In genomic region chr9:43102931-43103330, GRCm38 (mm10) we compare ENCODE assay signal across 8 mouse cellular contexts. TPM values are rescaled to one million over a fixed set of nuclear protein-coding genes. Genes with fewer than 3 reads are reported as not detected.
DNase-seq lines count a peak whose midpoint lies in the region; ATAC-seq lines count a peak whose summit lies in the region.

No protein-coding gene starts in this region.

- H3K27ac ChIP-seq in heart, embryonic 13.5 days (replicated peaks): peak overlapping the region; percentile 86
- no peak overlapping the region for H3K27ac ChIP-seq in embryonic facial prominence, embryonic 10.5 days (replicated peaks)
- no peak overlapping the region for H3K27ac ChIP-seq in hindbrain, embryonic 15.5 days (replicated peaks)
- H3K27ac ChIP-seq in midbrain, embryonic 14.5 days (replicated peaks; ENCODE audit: low read depth, low read length): no peak overlapping the region

- H3K9me3 ChIP-seq in heart, embryonic 13.5 days: no peaks in the 10 kb centered on the region
- H3K9me3 ChIP-seq in embryonic facial prominence, embryonic 10.5 days: no peaks in the 10 kb centered on the region
- H3K9me3 ChIP-seq in hindbrain, embryonic 15.5 days: no peaks in the 10 kb centered on the region
- no peaks in the 10 kb centered on the region for H3K9me3 ChIP-seq in midbrain, embryonic 14.5 days (ENCODE audit: control insufficient read depth, low read length)

- H3K9ac ChIP-seq in heart, embryonic 13.5 days: peak overlapping the region; percentile 71
- H3K9ac ChIP-seq in hindbrain, embryonic 15.5 days: 0 out of 2 replicates have a peak overlapping the region, but pooled peaks have one; percentile 1
- H3K9ac ChIP-seq in midbrain, embryonic 14.5 days (replicated peaks; ENCODE audit: low read length): no peak overlapping the region

- no peaks in the 10 kb centered on the region for H3K27me3 ChIP-seq in heart, embryonic 13.5 days (replicated peaks)
- H3K27me3 ChIP-seq in embryonic facial prominence, embryonic 10.5 days (replicated peaks; ENCODE audit: low read depth, poor library complexity, severe bottlenecking): no peaks in the 10 kb centered on the region
- no peaks in the 10 kb centered on the region for H3K27me3 ChIP-seq in hindbrain, embryonic 15.5 days
- no peaks in the 10 kb centered on the region for H3K27me3 ChIP-seq in midbrain, embryonic 14.5 days (ENCODE audit: control insufficient read depth, insufficient read depth, low read length)

- 82% methylated on average over 2 of the region's 2 CpGs for WGBS in heart, embryonic 13.5 days
- WGBS in embryonic facial prominence, embryonic 10.5 days: 87% methylated on average over 2 of the region's 2 CpGs
- 83% methylated on average over 2 of the region's 2 CpGs for WGBS in hindbrain, embryonic 15.5 days
- 88% methylated on average over 2 of the region's 2 CpGs for WGBS in midbrain, embryonic 14.5 days

- H3K36me3 ChIP-seq in heart, embryonic 13.5 days: 0 out of 2 replicates have a peak, but pooled peaks cover 3% of the 10 kb centered on the region
- H3K36me3 ChIP-seq in embryonic facial prominence, embryonic 10.5 days (replicated peaks): 0 out of 2 replicates have a peak, but pooled peaks cover 5% of the 10 kb centered on the region
- H3K36me3 ChIP-seq in hindbrain, embryonic 15.5 days: no peaks in the 10 kb centered on the region
- no peaks in the 10 kb centered on the region for H3K36me3 ChIP-seq in midbrain, embryonic 14.5 days (ENCODE audit: control insufficient read depth, insufficient read depth, low read length)

- H3K4me3 ChIP-seq in heart, embryonic 13.5 days: peak overlapping the region; percentile 94
- H3K4me3 ChIP-seq in embryonic facial prominence, embryonic 10.5 days: peak overlapping the region; percentile 84
- no peak overlapping the region for H3K4me3 ChIP-seq in hindbrain, embryonic 15.5 days
- no peak overlapping the region for H3K4me3 ChIP-seq in midbrain, embryonic 14.5 days (replicated peaks; ENCODE audit: low read depth, low read length)

- H3K4me1 ChIP-seq in heart, embryonic 13.5 days: peaks cover 57% of the 10 kb centered on the region
- H3K4me1 ChIP-seq in embryonic facial prominence, embryonic 10.5 days: peaks cover 43% of the 10 kb centered on the region
- peaks cover 49% of the 10 kb centered on the region for H3K4me1 ChIP-seq in hindbrain, embryonic 15.5 days (replicated peaks)
- peaks cover 25% of the 10 kb centered on the region for H3K4me1 ChIP-seq in midbrain, embryonic 14.5 days (ENCODE audit: control insufficient read depth, insufficient read depth, low read length)

- peak overlapping the region; percentile 84 for H3K4me2 ChIP-seq in heart, embryonic 13.5 days
- peak overlapping the region; percentile 83 for H3K4me2 ChIP-seq in hindbrain, embryonic 15.5 days
- peak overlapping the region; percentile 92 for H3K4me2 ChIP-seq in midbrain, embryonic 14.5 days (ENCODE audit: low read length)

- no peak for DNase-seq in heart, postnatal 14 days
- no peak for DNase-seq in embryonic facial prominence, embryonic 10.5 days (ENCODE audit: low spot score)
- no peak for DNase-seq in midbrain, embryonic 14.5 days
- no peak for DNase-seq in thymus, postnatal 14 days
- DNase-seq in cerebellum, adult 11 months: no peak
- DNase-seq in testis, postnatal 10 days (ENCODE audit: low spot score): no peak

- no peak for ATAC-seq in heart, embryonic 13.5 days (ENCODE audit: extremely low read depth, insufficient number of reproducible peaks, low FRiP score, low TSS enrichment)
- no peak for ATAC-seq in hindbrain, embryonic 15.5 days (ENCODE audit: low FRiP score, low read depth)
- ATAC-seq in midbrain, embryonic 14.5 days (ENCODE audit: low FRiP score, low TSS enrichment): no peak

- intact Hi-C loops in heart, postnatal 14 days (cut with DNase I): no loop called here

RNA-seq across cellular contexts. Expression of gene Arhgef12, which starts 4.1 kb away (rescaled TPM):
- polyA plus RNA-seq in heart, embryonic 13.5 days (2015; fragmentation: Nextera tagmentation; extraction: Ambion mirVana): 9.2 and 9.7 TPM in 2 replicates
- total RNA-seq in heart, postnatal 14 days (2021): 100 to 1,000 TPM; 154 to 163 TPM
- polyA plus RNA-seq in embryonic facial prominence, embryonic 10.5 days (2016; fragmentation: Nextera tagmentation; extraction: Ambion mirVana): 9.1 and 9.3 TPM in 2 replicates
- polyA plus RNA-seq in hindbrain, embryonic 15.5 days (2015; fragmentation: Nextera tagmentation; extraction: Ambion mirVana): 18.5 and 20.3 TPM in 2 replicates
- polyA plus RNA-seq in midbrain, embryonic 14.5 days (2014; fragmentation: Nextera tagmentation; extraction: Ambion mirVana): 34.8 and 38.6 TPM in 2 replicates

RNA-seq across cellular contexts. Expression of gene Tmem136, which starts 13.4 kb away (rescaled TPM):
- polyA plus RNA-seq in heart, embryonic 13.5 days (2015; fragmentation: Nextera tagmentation; extraction: Ambion mirVana): 12.8 and 12.9 TPM in 2 replicates
- 1 to 10 TPM; 7.2 to 7.5 TPM for total RNA-seq in heart, postnatal 14 days (2021)
- polyA plus RNA-seq in embryonic facial prominence, embryonic 10.5 days (2016; fragmentation: Nextera tagmentation; extraction: Ambion mirVana): 11.8 and 12.0 TPM in 2 replicates
- 7.2 and 10.0 TPM in 2 replicates for polyA plus RNA-seq in hindbrain, embryonic 15.5 days (2015; fragmentation: Nextera tagmentation; extraction: Ambion mirVana)
- 9.8 and 11.6 TPM in 2 replicates for polyA plus RNA-seq in midbrain, embryonic 14.5 days (2014; fragmentation: Nextera tagmentation; extraction: Ambion mirVana)

Comparison
In these comparisons a context has a peak if more than half of its experiments do, and no peak if none do; other contexts are left out.
1. H3K4me3 ChIP-seq: peak in heart, embryonic 13.5 days (single experiment) and embryonic facial prominence, embryonic 10.5 days (single experiment); none in hindbrain, embryonic 15.5 days (single experiment) and midbrain, embryonic 14.5 days (single experiment).
2. Peak in every context shown above with its lines, with median percentiles within 50 percentile points of each other: H3K4me2 ChIP-seq.